Mouse (Mus musculus) common myeloid progenitor, adult 5-6 weeks (primary cell): ENCODE results near the gene Atp1a2. TPM values are rescaled to one million over a fixed set of nuclear protein-coding genes. Genes with fewer than 3 reads are reported as not detected.

Experiments used
- ATAC-seq: replicated peaks from 2 replicates; pipeline ENCODE4 v1.8.0; 2016; ENCODE audit warnings: low read depth, mild to moderate bottlenecking, moderate TSS enrichment, inconsistent platforms; ENCODE audit not compliant: poor library complexity, severe bottlenecking
- total RNA-seq: library from RNA; stranded (forward); fragments of 200-1000, 187-1606 nt; gene quantifications from 2 replicates; pipeline ENCODE4 v1.2.3, GENCODE M21; 2017

Gene Atp1a2
- not detected in 2 replicates for total RNA-seq

DNA sequence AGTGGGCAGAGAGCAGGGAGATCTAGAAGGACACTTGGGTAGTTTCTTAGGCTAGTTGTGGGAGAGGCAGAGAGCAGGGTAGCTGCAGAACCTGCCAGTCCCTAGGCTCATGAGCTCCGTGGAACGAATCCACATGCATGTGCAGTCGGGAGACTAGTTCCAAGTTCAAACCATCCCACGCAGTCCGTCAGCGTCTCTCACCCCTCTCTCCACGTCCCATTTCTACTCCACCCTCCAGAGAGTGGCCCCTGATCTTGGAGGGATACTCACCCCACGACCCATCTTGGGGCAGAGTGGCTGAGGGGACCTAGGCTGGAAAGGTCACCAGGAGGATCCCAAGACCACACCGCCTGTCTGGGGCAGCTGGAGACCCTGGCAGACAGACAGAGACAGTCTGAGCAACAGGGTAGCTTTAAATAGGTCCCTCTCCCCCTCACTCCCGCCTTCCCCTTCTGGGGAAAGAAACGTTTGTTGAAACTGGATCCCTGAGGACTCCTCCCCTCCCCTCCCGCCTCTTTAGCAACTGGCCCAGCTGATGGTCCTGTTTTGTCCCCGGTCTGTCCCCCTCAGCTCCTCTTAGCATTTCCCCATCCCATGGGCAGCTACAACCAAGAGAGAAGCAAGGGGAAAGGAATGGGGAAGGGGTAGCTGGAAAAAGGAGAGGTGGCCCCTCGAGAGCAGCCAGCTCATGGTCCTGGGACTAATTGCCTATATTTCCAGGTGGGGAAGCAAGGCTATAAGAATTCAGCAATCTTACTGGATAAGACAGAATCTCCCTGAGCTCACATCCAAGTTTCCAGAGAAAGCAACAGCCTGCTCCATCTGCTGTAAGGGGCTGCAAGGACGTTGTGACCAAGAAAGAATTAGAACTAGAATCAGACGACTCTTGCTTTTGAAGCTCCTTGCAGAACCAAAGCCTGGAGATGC, at the start of gene Atp1a2:
Gene Atp1a2, minus strand, starts transcription at position 454 of the 927 bp plus-strand sequence.
- ATAC-seq, result no peak

DNA sequence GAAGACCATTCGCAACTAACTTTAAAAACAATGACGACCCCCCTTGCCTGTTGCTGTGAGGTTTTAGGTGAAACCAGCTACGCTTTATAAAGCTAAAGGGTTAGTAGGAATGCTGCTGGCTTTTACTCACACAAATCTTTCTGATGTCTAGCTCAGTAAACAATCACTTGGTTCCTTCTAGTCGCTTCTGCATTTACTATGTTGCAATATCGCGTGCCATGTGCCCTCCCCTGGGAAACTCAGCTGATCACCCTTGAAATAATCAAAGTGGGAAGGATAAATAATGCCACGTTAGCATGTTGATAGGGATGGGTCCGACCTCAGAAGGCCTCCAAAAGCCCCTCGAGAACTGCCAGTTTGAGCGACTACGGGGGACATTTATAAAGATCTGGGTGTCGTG, 49.5 kb upstream of the Atp1a2 start:
- ATAC-seq, result no peak

DNA sequence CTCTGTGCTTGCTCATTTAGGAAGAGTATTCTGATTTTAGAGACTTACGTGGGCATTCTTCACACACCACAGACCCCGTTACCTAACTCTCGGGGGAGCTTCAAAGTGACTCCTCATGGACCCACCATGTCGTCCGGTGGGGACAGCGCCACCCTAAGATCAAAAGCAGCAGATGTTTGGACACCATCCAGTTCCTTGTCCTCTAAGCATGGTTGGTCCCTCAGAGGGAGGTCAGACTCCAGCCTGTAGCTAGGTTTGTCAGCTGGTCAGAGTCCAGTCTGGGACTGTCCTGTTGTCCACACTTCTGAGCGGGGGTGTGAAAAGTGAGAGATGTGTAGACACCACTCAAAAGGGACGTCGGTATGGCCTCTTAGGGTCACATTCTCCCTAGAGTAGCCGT, 48.8 kb upstream of the Atp1a2 start:
- ATAC-seq, result no peak

DNA sequence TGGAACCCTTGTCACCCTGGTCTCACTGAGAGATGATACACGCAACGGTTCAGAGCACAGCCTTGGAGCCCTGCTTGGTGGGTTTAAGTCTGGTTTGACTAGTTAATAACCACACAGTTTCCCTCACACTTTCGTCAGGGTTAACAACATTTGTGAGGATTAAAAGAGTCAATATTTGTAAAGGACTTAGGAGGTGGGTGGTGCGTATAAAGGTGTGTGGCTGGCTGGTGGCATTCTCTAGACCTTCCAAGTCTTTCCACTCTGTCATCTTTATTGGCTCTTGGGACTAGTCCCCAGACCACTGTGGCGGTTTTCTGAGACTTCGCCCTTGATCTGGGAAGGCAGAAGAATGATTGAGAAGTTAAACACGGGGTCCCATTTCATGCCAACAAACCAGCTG, 47.0 kb upstream of the Atp1a2 start:
- ATAC-seq, result no peak

DNA sequence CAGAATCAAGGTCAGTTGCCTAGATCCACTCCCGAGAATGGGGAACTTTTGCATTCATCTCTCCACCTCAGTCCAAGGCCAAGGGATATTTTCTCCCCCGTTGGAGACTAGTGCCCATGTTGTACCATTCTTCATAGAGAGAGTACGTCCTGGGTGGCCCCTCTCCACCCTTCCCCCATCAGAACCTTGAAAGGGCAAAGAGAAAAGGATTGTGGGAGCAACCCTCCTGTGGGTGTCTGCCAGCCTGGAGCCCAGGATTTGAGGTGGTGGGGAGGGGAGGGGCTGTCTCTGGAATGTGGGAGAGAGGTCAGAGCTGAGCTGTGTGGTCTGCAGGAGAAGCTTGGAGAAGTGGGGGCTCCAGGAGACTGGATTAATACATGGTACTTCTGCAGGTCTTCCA, 46.0 kb upstream of the Atp1a2 start:
- ATAC-seq, result no peak

DNA sequence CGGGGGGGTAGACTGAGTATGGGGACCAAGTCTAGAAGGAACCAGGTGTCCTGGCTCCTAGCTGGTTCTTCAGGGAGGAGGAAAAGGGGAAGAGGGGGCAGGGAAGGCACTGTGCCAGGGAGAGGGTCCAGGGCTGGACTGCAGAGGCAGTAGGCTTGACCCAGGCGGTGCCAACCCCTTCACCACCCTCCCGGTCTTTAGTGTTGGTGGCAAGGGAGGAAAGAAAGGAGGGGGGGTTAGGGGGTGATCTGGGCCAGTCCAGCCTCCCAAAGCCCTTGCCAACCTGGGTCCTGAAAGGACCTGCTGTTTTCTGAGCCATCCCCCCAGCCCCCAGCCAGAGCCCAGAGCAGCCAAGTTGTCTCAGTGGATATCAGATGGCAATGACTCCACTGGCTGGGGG, 44.9 kb upstream of the Atp1a2 start:
- ATAC-seq, result no peak

DNA sequence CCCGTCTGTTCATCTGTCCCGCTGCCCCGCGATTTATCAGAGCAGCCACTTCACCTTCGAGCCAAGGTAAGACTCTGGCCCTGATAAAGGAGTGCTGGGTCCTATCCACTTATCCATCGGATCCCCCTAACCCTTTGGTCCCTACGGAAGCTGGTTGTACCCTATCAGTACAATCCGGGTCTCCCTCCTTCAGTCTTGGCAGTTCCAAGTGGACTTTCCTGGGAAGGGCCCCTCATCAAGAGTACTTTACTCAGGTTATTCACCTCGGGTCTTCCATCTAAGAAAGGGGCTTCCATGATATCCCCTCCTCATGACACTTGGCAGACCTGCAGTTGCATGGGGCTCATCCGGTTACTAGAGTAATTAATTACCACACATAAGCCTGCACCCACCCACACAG, 43.5 kb upstream of the Atp1a2 start:
- no peak for ATAC-seq

DNA sequence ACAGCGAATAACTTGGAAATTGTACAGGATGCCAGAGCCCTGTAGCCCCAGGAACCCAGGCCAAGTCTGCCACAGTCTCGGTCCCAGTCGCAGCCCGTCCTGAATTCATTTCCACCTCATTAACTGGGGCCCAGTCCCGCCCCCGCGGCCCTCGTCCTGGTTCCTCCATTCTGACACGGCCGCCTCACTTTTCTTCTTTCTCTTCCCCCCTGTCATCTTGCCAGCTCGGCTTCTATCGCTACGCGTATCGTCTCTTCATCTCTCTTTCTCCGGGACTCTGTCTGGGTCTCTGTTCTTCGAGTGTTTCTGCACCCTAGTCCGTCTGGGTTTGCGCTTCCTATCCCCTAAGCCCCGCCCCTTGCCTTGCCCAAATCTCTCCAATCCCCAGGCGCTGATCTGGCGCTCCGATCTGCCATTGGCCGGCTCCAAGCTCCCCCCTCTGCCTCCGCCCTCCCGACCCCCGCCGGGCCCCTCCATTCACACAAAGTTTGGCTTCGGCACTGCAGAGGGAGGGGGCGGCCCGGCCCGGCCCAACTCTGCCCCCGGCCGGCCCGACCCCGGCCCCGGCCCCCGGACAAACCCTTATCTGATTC, 43.0 kb upstream of the Atp1a2 start, which contains the start of gene Kcnj10:
Gene Kcnj10, plus strand, starts transcription at position 482 of the 593 bp plus-strand sequence.
- ATAC-seq, result peak; percentile 96

DNA sequence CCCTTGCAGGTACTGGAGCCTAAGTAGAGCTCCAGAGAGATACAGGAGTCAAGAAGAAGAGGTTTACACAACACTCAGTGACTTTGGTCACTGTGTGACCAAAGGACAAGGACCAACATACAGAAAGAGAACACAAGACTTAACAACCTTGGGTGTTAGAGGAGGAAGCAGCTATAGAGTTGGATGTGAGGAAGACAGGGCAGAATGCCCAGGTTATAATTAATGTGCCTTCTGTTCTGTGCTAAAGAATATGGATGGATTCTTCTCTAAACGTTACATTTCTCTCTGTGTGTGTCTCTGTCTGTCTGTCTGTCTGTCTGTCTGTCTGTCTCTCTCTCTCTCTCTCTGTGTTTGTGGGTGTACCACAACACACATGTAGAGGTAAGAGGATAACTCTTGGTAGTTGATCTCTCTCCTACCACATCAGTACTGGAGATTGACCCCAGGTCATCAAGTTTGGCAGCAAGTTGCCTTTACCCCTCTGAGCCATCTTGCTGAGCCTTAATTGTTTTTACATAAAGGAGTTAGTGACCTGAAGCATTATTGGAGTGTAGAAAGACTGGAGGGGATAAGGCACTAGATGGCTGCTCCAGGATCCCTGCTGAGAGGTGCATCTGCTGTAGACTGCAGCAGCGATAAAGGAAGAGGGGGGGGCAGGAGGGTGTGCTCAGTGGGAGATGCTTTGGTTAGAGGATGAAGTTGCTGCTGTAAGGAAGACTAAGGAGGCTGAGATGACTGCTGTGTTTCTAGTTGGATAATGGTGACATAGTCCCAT, 39.7 kb upstream of the Atp1a2 start:
- ATAC-seq, result no peak

DNA sequence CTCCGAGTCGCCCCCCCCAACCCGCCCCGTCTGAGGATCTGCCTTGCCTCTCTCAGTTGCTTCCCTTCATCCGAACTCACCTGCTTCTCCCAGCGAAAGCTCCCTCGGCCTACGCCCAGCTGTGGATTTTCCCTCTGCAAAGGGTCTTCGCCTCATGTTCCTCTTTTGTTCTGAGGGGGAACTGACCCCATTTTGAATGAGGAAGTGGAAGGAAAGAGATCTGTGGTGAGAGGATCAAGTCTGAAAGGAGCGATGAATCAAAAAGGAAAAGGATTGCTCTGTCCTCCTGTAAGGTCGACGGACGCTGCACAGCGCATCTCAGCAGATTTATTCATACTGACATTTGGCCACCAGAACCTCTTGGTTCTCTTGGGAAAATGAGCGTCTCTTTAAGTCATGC, 37.9 kb upstream of the Atp1a2 start:
- peak; percentile 61 for ATAC-seq

DNA sequence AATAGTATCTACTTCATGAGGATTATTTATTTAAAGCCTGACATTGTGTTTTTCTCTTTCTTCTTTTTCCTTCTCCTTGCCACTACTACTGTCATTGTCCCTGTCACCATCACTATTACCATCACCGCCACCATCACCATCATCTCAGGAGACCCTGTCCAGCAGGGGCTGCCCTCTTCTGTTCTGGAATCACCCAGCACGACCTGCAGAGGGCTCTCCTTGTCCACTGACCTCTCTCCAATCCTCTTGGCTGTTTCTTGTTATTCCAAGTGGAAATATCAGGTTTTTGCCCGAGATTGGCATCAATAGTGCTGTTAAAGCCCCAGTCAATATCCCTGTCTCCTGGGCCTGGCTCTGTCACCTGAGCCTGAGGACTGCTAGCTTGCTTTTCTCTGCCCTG, 35.6 kb upstream of the Atp1a2 start:
- no peak for ATAC-seq

DNA sequence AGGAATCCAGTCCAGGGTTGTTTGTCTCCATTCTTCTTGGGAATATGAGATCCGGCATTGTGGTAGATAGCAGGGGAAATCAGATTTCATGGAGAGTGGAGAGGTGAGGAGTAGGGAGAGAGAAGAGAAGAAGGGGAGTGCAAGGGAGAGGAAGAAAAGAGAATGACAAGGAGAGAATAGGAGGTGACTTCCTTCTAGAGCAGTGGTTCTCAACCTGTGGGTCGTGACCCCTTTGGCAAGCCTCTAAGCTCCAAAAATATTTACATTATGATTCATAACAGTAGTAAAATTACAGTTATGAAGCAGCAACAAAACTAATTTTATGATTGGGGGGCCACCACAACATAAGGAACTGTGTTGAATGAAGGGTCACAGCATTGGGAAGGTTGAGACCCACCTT, 35.1 kb upstream of the Atp1a2 start:
- ATAC-seq, result no peak

DNA sequence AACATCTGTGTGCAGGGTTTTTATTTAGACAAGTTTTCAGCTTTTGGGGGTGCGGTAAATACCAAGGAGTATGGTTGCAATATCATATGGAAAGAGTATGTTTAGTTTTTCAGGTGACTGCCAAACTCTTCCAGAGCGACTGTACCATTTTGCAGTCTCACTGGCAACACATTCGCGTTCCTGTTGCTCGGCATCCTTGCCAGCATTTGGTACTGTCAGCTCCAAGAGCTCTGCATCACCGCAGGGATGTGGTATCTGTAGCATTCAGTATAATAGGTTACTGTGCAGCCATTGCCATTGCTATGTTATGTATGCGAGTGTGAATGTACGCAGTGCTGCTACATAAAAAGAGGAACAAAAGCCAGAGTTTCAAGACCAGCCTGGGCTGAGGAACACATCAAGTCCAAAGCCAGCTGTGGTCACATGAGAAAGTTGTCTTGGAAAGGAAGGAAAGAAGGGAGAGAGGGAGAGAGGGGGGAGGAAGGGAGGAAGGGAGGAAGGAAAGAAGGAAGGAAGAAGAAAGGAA, 33.6 kb upstream of the Atp1a2 start:
- peak; percentile 64 for ATAC-seq

DNA sequence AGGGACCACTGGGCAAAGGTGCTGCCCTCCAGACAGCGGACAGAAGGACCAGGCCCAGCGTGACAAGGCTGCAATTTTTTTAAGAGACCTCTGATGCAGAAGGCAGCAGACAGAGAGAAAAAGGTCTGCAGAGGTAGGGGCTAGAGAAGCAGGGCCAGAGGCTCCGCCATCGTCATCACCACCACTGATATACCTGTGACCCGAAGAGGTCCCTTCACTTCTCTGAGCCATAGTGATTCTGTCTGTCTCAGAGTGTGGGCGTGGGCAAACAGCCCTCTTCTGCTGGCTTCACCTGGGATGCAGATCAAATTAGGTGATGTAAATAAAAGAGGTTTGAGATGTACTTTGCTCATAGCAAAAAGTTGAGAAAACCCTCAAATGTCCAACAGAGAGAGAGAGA, 31.8 kb upstream of the Atp1a2 start:
- ATAC-seq, result no peak

DNA sequence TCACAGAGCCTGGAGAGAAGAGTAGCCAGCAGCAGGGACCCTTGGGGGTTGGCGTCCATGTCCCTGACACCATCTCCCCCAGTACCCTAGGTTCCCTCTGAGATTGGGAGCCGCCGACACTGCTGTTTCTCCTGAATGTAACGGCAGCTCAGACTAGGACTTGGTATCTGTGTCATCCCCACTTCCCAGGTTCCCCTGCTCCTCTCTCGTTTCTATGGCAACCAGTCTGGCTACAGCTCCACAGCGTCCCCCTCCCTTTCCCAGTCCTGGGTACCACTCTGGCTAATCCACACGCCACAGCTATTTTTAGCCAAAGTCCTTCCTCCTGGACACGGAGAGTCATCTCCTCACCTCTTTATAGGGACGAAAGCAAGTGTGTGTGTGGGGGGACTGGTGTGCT, 31.3 kb upstream of the Atp1a2 start, which contains the start of gene Kcnj9:
Gene Kcnj9, minus strand, starts transcription at position 188 of the 400 bp plus-strand sequence.
- no peak for ATAC-seq

DNA sequence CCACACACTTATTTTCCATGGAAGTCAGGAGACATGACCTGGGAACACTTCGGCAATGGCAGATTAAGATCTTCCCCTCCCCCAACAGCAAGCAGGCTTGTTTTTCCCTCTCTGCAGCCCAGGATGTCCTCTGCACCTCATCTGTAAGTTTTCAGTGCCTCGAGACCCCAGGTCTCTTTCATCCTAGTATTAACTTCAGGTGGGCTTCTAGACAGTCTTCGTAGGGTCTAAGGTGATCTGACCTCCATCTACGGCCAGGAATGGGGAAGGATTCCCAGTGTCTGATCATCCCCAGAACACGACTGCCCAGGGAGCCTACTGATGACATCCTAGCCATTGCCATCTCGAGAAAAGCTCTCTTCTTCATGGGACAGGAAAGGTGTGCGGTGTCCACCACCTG, 30.6 kb upstream of the Atp1a2 start:
- ATAC-seq, result no peak

DNA sequence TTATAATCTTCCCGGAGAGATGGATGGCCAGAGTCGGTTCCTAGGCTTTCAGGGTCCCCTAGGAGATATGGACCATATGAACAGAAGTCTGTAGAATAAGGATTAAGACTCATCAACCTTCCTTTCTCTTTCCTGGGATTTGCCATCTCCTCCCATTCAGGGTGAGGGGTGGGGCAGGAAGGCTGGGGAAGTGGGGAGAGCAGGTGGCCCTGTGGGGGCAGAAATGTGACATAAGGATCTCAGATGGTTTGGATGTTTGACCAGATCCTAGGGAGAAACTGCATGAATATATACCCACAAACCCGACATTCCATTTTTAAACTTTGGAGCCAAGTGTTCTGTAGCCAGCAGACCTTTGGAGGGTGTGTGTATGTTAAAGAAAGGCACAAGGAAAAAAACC, 30.2 kb upstream of the Atp1a2 start:
- no peak for ATAC-seq

DNA sequence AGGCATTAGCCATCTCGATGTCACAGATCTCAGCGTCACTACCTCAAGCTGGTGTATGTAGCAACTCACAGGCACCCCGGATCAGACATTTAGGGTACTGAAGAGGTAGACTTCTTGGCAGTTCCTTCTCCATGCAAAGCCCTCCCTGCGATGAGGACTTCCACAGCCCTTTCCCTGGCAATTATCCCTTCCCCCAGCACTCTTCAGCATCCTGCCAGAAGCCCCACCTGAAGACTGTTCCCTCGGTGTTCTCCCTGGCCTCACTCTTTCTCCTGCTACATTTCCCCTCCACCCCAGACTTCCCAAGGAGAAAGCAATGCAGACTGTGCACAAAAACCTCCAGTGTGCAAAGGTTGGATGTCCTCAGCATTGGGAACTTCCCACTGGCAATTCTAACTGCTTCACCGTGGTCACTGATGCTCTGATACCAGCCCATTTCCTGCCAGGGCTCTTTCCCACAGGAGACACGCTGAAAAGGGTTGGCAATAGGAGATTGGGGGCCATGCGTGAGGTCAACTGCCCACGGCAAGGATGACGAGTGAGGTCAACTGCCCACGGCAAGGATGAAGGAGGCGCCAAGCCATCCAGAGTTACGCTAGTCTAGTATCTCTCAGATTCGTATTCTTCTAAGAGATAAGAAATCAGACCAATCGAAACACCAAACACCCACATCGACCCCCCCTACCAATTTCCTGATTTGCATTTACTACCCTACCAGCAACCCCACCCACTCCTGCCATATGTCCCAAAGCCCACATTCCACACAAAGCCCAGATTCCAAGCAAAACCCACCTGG, 29.5 kb upstream of the Atp1a2 start:
- ATAC-seq, result no peak

DNA sequence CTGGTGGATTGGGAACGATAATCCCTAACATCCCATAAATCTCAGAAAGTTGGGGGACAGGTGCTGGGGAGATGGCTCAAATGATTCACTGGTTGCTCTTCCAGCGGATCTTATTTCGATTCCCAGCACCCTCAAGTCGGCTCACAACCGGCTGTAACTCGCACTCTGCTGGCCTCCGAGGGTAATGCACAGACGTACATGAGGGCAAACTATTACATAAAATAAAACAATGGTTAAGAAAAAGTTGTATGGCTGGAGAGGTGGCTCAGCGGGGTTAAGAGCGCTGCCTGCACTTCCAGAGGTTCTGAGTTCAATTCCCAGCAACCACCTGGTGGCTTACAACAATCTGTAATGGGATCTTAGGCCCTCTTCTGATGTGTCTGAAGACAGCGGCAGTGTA, 28.8 kb upstream of the Atp1a2 start:
- no peak for ATAC-seq
